Mouse (Mus musculus) ZHBTc4 (cell line): Measurements from ENCODE around the gene Rybp.
A peak's percentile ranks its signal among the peaks of the same experiment; 100 is the strongest.

ENCODE experiments used
- DNase-seq: peaks from one replicate; pipeline ENCODE4 v3.0.0-alpha.2; 2011; ENCODE audit warnings: low read depth, low spot score

Rybp gene

DNA sequence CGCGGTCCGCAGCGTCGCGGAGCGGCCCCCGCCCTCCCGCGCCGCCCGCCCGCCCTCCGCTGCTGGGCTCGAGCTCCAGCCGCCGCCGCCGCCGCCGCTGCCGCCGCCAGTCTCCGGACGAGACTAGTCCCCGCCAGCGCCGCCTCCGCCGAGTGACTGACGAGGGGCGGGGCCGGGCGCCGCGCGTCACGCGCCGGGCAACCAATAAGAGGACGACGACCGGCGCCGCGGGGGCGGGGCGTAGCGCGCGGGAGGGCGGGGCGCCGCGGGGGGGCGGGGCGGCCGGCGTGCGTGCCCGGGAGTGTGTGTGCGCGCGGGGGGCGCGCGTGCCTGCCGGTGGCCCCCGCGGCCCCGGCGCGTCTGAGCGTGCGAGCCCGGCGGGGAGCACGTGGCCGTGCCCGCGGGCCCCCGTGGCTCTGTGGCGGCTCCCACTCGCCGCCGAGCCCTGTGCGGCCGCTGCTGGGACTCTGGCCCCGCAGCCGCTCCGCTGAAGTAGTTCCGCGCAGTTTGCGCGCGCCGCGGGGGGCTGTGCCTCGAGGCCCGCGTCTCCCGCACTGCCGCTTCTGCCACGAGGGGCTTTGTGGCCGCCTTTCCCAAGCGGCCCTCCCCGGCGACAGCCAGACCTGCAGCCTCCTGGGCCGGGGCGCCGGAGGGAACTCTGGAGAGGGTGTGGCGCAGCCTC lies at the start of gene Rybp:
Gene Rybp (minus strand): TSS at position 152 of the 682 bp plus-strand sequence.
- peak; percentile 97 for DNase-seq

GRCm38 (mm10) chr6:100336591-100337148 lies 49.4 kb upstream of the Rybp start:
- peak; percentile 60 for DNase-seq

DNA sequence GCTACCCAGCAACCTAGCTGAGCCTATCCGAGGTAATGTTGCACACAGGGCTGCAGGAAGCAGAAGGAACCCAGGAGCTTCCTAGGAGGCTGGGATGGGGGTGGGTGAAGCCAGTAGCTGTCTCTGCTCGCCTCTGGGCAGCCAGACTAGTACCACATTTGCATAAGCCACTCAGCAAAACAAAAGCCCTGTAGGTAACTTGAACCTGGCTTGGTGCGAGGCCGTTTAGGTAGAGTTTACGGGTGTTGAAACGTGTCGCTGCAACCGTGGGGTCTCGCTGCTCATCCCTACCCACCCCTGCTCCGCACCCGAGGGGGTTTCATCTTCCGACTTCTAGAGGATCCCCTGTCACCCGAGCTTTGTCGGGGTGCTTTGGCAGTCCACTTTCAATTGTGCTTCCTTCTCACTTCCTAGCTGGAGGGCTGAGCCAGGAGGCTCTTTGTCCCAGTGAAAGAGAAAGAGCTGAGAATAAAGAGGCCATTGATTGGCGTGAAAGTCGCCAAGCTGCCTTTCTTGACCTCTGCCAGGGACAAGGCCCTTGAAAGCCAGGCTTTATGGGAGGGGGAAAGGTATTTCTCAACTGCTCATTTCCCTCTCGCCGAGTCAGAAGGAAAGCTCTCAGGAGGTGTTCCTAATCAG lies 48.3 kb upstream of the Rybp start:
- DNase-seq: peak; percentile 96

DNA sequence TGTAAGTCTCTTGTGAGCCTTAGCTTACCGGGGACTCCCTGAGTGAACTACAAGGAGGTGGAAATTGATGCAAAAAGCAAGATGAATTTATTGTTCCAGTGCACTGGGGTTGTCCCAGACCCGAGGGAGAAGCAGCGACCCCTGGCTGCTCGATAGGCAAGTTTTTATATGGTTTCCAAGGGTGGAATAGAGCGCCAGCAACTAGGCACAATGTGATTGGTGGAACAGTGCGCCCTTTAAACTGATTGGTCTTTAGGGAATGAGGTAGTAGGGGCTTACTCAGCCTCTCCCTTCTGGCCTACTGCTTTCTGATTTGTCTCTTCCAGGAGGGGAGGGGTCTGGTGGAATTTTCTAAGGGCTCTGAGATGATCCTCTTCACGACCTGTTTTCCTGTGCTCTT lies 46.5 kb upstream of the Rybp start:
- peak; percentile 90 for DNase-seq

DNA sequence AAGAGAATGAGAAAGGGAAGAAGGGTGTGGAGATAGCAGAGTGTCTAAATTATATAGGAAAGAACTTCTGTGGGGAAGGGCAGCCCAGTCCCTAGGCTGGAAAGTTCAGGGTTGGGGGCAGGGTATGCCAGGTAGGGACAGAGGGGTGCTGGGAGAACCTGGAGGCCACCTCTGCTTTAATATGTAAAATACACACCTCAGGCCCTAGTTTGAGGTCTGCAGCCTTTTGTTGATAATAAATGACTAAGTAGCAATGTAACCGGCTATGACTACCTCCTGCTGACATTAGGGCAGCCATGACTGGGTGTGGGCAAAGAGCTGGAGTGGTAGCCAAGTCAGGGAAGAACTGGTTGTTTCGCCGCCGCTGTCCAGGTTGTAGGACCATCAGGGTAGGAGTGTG lies 45.2 kb upstream of the Rybp start:
- peak; percentile 33 for DNase-seq

- no peak for DNase-seq
Observed at GRCm38 (mm10) chr6:100331582-100331981, 44.3 kb upstream of the Rybp start.

GRCm38 (mm10) chr6:100331055-100331454 lies 43.8 kb upstream of the Rybp start:
- DNase-seq: no peak

GRCm38 (mm10) chr6:100329542-100329941 lies 42.3 kb upstream of the Rybp start:
- peak; percentile 12 for DNase-seq

- no peak for DNase-seq
Observed at GRCm38 (mm10) chr6:100327050-100327449, 39.8 kb upstream of the Rybp start.

GRCm38 (mm10) chr6:100323756-100324430 lies 36.6 kb upstream of the Rybp start:
- no peak for DNase-seq

- DNase-seq: no peak
Observed at GRCm38 (mm10) chr6:100322561-100322960, 35.3 kb upstream of the Rybp start.

GRCm38 (mm10) chr6:100322145-100322544 lies 34.9 kb upstream of the Rybp start:
- DNase-seq: no peak

DNA sequence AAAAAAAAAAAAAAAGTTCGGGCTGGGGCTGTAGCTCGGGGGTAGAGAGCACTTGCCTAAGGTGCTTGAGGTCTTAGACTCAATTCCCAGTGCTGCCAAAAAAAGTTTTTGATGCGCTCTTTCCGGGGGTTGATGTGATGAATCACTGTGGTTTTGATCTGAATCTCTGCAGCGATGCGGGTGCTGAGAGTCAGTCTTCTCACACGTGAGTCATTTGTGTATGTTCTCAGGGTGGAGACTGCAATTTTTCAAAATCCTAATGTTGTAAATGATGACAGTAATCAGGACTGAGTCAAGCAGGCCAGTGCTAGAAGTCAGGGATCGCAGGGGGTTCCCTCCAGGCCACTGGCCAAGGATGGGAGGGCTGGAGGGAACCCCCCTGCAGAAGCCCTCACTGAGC lies 26.9 kb upstream of the Rybp start:
- no peak for DNase-seq

GRCm38 (mm10) chr6:100311167-100311566 lies 23.9 kb upstream of the Rybp start:
- DNase-seq: no peak

DNA sequence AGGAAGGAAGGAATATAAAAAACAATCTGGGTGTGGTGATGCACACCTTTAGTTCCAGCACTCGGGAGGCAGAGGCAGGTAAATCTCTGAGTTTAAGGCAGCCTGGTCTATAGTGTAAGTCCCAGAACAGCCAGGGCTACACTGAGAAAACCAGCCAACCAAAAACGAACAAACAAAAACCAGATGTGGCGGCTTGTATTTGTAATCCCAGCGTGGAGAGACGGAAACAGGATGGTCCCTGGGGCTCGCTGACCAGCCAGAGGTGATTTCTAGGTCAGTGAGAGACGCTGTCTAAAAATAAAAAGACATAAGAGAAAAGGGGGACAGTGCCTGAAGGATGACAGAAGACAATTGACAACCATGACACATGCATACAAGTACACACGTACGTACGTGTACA lies 17.5 kb upstream of the Rybp start:
- no peak for DNase-seq

DNA sequence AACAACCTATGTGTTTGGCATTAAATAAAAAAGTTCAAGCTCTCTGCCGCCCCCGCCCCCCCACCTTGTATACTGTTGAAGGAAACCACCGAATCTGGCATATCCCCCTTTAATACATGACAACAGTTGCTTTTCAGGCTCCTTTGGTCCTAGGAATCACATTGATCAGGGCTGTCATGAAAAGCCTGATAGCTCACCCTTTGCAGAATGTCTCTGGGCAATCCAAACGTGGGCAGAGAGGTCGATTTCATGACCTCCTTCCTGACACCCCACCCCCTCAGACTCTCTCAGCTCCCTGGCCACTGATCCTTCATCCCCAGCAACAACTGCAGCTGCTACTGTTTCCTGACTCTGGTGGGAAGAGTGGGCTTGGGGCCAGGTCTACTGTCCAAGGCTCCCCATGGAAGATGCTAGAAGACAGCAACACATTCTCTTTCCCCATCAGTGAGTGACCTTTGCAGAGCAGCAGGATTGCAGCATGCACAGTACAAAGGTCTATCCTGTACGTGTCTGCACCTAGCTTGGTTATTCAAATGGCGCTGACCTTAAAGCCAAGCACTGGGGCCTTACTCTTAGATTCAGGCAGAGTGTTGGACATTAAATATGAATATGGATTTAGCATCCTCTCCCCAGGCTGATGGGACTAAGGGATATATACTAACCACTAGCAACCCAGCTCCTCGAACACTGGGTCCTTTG lies 14.3 kb upstream of the Rybp start:
- no peak for DNase-seq

DNA sequence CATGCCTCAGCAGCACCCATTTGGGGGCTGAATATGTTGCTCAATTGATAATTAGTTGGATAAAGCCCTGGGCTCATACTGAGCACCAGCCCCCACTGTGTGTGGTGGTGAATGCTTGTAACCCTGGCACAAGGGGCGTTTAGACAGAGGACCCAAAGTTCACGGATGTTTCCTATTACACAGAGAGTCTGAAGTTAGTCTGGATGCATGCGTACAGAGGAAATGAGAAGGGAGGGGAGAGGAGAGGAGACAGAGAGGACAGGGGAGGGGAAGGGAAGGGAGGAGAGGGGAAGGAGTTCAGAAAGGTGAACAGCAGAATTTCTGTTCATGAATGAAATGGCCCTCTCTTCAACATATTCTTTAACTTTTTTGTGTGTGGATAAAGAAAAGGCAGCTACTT lies 13.5 kb upstream of the Rybp start:
- no peak for DNase-seq

- no peak for DNase-seq
Observed at GRCm38 (mm10) chr6:100298945-100299344, 11.7 kb upstream of the Rybp start.

- DNase-seq: no peak
Observed at GRCm38 (mm10) chr6:100297536-100297935, 10.3 kb upstream of the Rybp start.

- no peak for DNase-seq
Observed at GRCm38 (mm10) chr6:100292411-100292810, 5.1 kb upstream of the Rybp start.

- DNase-seq: peak; percentile 62
Observed at GRCm38 (mm10) chr6:100289058-100289457, 1.8 kb upstream of the Rybp start.

DNA sequence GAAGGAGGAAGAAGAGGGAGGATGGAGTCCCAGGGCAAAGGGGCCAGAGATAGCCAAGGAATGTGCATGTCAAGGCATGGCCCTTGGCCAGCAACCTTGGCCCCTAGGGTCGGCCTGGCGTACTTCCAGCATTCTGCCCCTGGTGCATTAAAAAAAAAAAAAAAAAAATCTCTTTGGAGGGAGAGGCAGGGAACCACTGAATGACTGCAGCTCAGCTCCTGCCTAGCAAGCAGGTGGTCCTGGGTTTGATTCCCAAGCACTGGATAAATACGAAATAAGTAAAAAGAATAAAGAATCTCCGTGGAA lies 1.4 kb upstream of the Rybp start:
- DNase-seq: no peak
